Mouse (Mus musculus) olfactory bulb, adult 2 months (tissue): ENCODE data around the gene Atp5d.

Experiments
- CTCF ChIP-seq: fragments of 200-500 bp; IDR thresholded peaks from 2 replicates; pipeline ENCODE4 v1.5.1; 2012; ENCODE audit warnings: low read depth, mild to moderate bottlenecking, low read length, moderate library complexity; ENCODE audit not compliant: insufficient read depth
- POLR2A ChIP-seq: fragments of 200-500 bp; IDR thresholded peaks from 2 replicates; pipeline ENCODE4 v1.6.1; 2012; ENCODE audit warnings: mild to moderate bottlenecking, low read depth, low read length, moderate library complexity; ENCODE audit not compliant: insufficient read depth

DNA sequence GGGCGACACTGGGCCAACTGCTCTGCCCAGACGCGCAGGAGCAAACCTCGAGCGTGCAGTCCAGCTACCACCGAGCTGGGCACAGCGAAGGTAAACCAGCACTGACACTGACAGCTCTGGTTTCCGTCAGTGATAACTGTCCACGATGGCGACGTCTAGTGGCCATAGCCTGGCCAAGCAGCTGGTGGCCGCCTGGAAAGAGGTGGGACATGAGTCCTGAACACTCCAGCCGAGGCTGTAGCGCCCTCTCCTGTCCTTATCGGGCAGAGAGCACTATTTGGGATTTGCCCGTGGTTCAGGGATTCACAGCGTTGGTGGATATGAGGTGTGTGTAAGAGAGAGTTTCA, 26.5 kb downstream of the Atp5d start:
- TF ChIP-seq POLR2A: no peak
- peak; percentile 94 for TF ChIP-seq CTCF
